Mouse (Mus musculus) spleen, adult 2 months (tissue): ENCODE data around the gene Car5a.

Source experiments
- CTCF ChIP-seq: fragments of 200-500 bp; IDR thresholded peaks from 2 replicates; pipeline ENCODE4 v1.5.1; 2011; ENCODE audit warnings: mild to moderate bottlenecking, inconsistent platforms; ENCODE audit not compliant: insufficient read depth, insufficient read length, insufficient replicate concordance; ENCODE audit errors: extremely low read depth
- POLR2A ChIP-seq: fragments of 200-500 bp; IDR thresholded peaks from 2 replicates; pipeline ENCODE4 v1.6.1; 2011; ENCODE audit warnings: low read depth, low read length, inconsistent platforms

DNA sequence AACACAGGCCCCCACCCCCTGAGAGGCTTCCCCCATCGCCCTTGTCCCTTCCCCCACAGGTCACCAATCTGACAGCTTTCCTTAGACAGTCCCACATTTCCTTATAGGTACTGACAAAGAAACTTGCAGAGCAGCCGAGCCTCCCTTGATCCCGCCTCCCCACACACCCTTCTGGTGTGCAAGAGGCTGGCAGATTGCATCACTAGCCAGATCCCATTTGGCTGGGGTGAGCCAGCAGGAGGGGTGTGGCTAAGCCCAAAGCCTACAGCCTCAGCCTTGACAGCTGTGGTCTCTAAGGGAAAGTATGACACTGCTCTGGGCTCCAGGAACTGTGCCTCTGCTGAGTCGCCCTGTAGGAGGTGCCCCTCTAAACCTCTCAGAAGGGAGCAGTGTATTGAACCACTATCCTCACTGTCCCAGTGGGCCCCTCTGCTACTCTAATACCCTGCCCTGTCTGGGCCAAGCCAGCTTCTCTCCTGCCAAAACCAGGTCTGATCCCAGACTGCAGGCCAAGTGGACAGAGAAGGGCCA is 46.2 kb downstream of the Car5a start:
- TF ChIP-seq CTCF = no peak
- no peak for TF ChIP-seq POLR2A
